Mouse (Mus musculus) forebrain, embryonic 15.5 days (tissue): Measurements from ENCODE around the gene Top2b. TPM values are rescaled to one million over a fixed set of nuclear protein-coding genes. Genes with fewer than 3 reads are reported as not detected.

Experiments used
- ATAC-seq: fragments of 200-750 bp; cut with Nextera tagmentation; replicated peaks from 2 replicates; pipeline ENCODE4 v1.8.0; 2017; ENCODE audit warnings: mild to moderate bottlenecking, moderate TSS enrichment, moderate library complexity
- H3K27ac ChIP-seq: fragments of 300-500 bp; sonication (generic); replicated peaks from 2 replicates; pipeline ENCODE4 v1.5.1; 2015; ENCODE audit warnings: mild to moderate bottlenecking, inconsistent platforms
- H3K27me3 ChIP-seq: fragments of 300-500 bp; sonication (generic); 2 replicates; pipeline ENCODE4 v1.6.1; 2015; ENCODE audit warnings: inconsistent platforms
- H3K36me3 ChIP-seq: fragments of 300-500 bp; sonication (generic); 2 replicates; pipeline ENCODE4 v1.6.1; 2015; ENCODE audit warnings: mild to moderate bottlenecking, inconsistent platforms
- H3K4me1 ChIP-seq: fragments of 300-500 bp; sonication (generic); 2 replicates; pipeline ENCODE4 v1.6.1; 2015; ENCODE audit warnings: inconsistent platforms
- H3K4me2 ChIP-seq: fragments of 300-500 bp; sonication (generic); replicated peaks from 2 replicates; pipeline ENCODE4 v1.6.1; 2015; ENCODE audit warnings: mild to moderate bottlenecking, inconsistent platforms
- H3K4me3 ChIP-seq: fragments of 300-500 bp; sonication (generic); 2 replicates; pipeline ENCODE4 v1.5.1; 2015; ENCODE audit warnings: mild to moderate bottlenecking, inconsistent platforms
- H3K9ac ChIP-seq: fragments of 300-500 bp; sonication (generic); replicated peaks from 2 replicates; pipeline ENCODE4 v1.6.1; 2015; ENCODE audit warnings: mild to moderate bottlenecking, inconsistent platforms
- H3K9me3 ChIP-seq: fragments of 300-500 bp; sonication (generic); 2 replicates; pipeline ENCODE4 v1.6.1; 2016; ENCODE audit warnings: inconsistent platforms
- WGBS: fragments of 180-500 bp; shearing (Covaris S2); methylation state at CpG from one replicate; pipeline ENCODE4 v1.1.7; 2015; ENCODE audit warnings: mixed read lengths; 5-methylcytosine and 5-hydroxymethylcytosine counted together
- polyA plus RNA-seq: library from polyadenylated mRNA; unstranded; fragments of >200 nt; fragmentation: Nextera tagmentation; extraction: Ambion mirVana; gene quantifications from 2 replicates; pipeline ENCODE4 v1.2.1, GENCODE M21; 2015

The Top2b gene
- 113 and 124 TPM in 2 replicates for polyA plus RNA-seq

GRCm38 (mm10) chr14:16364878-16365337 lies at the start of gene Top2b:
Top2b (plus strand) TSS chr14:16365179.
- no peaks in the 10 kb centered on the region for H3K27me3 ChIP-seq
- no peaks in the 10 kb centered on the region for H3K36me3 ChIP-seq
- no peaks in the 10 kb centered on the region for H3K9me3 ChIP-seq
- peaks cover 33% of the 10 kb centered on the region for H3K4me1 ChIP-seq
- WGBS = under 1% methylated on average over 32 of the region's 32 CpGs
- peak within 1 kb of the TSS; percentile 78 for H3K4me2 ChIP-seq
- H3K4me3 ChIP-seq = peak within 1 kb of the TSS; percentile 94
- H3K27ac ChIP-seq = peak within 1 kb of the TSS; percentile 99
- peak; percentile 99 for ATAC-seq
- H3K9ac ChIP-seq = peak within 1 kb of the TSS; percentile 95

- H3K27me3 ChIP-seq = no peaks in the 10 kb centered on the region
- H3K36me3 ChIP-seq = no peaks in the 10 kb centered on the region
- H3K27ac ChIP-seq = no peak overlapping the region
- H3K4me3 ChIP-seq = no peak overlapping the region
- ATAC-seq = no peak
- WGBS = 66% methylated on average over 1 of the region's 1 CpGs
- H3K4me1 ChIP-seq = peaks cover 4% of the 10 kb centered on the region; the same call in 1 of the 2 replicates
- H3K9me3 ChIP-seq = no peaks in the 10 kb centered on the region
- H3K9ac ChIP-seq = no peak overlapping the region
- H3K4me2 ChIP-seq = no peak overlapping the region
Observed at GRCm38 (mm10) chr14:16316715-16317114, 48.3 kb upstream of the Top2b start.

- no peaks in the 10 kb centered on the region for H3K36me3 ChIP-seq
- H3K9ac ChIP-seq = no peak overlapping the region
- no peak for ATAC-seq
- no peak overlapping the region for H3K4me2 ChIP-seq
- no peaks in the 10 kb centered on the region for H3K27me3 ChIP-seq
- H3K4me3 ChIP-seq = no peak overlapping the region
- 86% methylated on average over 2 of the region's 2 CpGs for WGBS
- no peaks in the 10 kb centered on the region for H3K4me1 ChIP-seq
- no peak overlapping the region for H3K27ac ChIP-seq
- no peaks in the 10 kb centered on the region for H3K9me3 ChIP-seq
Observed at GRCm38 (mm10) chr14:16319818-16320217, 45.2 kb upstream of the Top2b start.

- no peaks in the 10 kb centered on the region for H3K4me1 ChIP-seq
- whole genome bisulfite sequencing = 79% methylated on average over 4 of the region's 4 CpGs
Observed at GRCm38 (mm10) chr14:16324394-16324793, 40.6 kb upstream of the Top2b start.

GRCm38 (mm10) chr14:16325208-16325607 lies 39.8 kb upstream of the Top2b start:
- no peaks in the 10 kb centered on the region for H3K4me1 ChIP-seq
- no peak overlapping the region for H3K4me2 ChIP-seq
- H3K9me3 ChIP-seq = no peaks in the 10 kb centered on the region
- H3K27ac ChIP-seq = no peak overlapping the region
- no peak overlapping the region for H3K9ac ChIP-seq
- 50% methylated on average over 1 of the region's 1 CpGs for WGBS
- no peak for ATAC-seq
- H3K27me3 ChIP-seq = no peaks in the 10 kb centered on the region
- no peaks in the 10 kb centered on the region for H3K36me3 ChIP-seq
- no peak overlapping the region for H3K4me3 ChIP-seq

More at GRCm38 (mm10) chr14:16324394-16324793, 40.6 kb upstream of the Top2b start:
- no peak overlapping the region for H3K9ac ChIP-seq
- no peak overlapping the region for H3K4me3 ChIP-seq
- H3K27ac ChIP-seq = no peak overlapping the region
- H3K9me3 ChIP-seq = no peaks in the 10 kb centered on the region
- ATAC-seq = no peak
- H3K27me3 ChIP-seq = no peaks in the 10 kb centered on the region
- H3K4me2 ChIP-seq = no peak overlapping the region
- H3K36me3 ChIP-seq = no peaks in the 10 kb centered on the region

GRCm38 (mm10) chr14:16328531-16328930 lies 36.4 kb upstream of the Top2b start:
- no peak for ATAC-seq
- no peaks in the 10 kb centered on the region for H3K27me3 ChIP-seq
- WGBS = 4% methylated on average over 2 of the region's 2 CpGs
- H3K4me3 ChIP-seq = no peak overlapping the region
- H3K9me3 ChIP-seq = no peaks in the 10 kb centered on the region
- H3K36me3 ChIP-seq = no peaks in the 10 kb centered on the region
- H3K4me1 ChIP-seq = no peaks in the 10 kb centered on the region
- no peak overlapping the region for H3K4me2 ChIP-seq
- no peak overlapping the region for H3K27ac ChIP-seq
- no peak overlapping the region for H3K9ac ChIP-seq

GRCm38 (mm10) chr14:16328959-16329480 lies 36.0 kb upstream of the Top2b start:
- Histone ChIP-seq H3K9me3 (no peaks in the 10 kb centered on the region), H3K9ac (no peak overlapping the region), H3K36me3 (no peaks in the 10 kb centered on the region), H3K4me3 (no peak overlapping the region), H3K27ac (no peak overlapping the region), H3K4me1 (no peaks in the 10 kb centered on the region), H3K27me3 (no peaks in the 10 kb centered on the region), H3K4me2 (no peak overlapping the region)
- 12% methylated on average over 5 of the region's 5 CpGs for WGBS
- no peak for ATAC-seq

GRCm38 (mm10) chr14:16329756-16330155 lies 35.2 kb upstream of the Top2b start:
- Histone ChIP-seq H3K4me1 (no peaks in the 10 kb centered on the region), H3K36me3 (no peaks in the 10 kb centered on the region), H3K9ac (no peak overlapping the region), H3K4me2 (no peak overlapping the region), H3K4me3 (no peak overlapping the region), H3K27ac (no peak overlapping the region), H3K27me3 (no peaks in the 10 kb centered on the region), H3K9me3 (no peaks in the 10 kb centered on the region)
- 74% methylated on average over 3 of the region's 3 CpGs for WGBS
- no peak for ATAC-seq

GRCm38 (mm10) chr14:16334260-16334659 lies 30.7 kb upstream of the Top2b start:
- no peaks in the 10 kb centered on the region for H3K9me3 ChIP-seq
- no peak overlapping the region for H3K27ac ChIP-seq
- WGBS = 88% methylated on average over 3 of the region's 3 CpGs
- ATAC-seq = 0 out of 2 replicates have a peak, but pooled peaks have one; percentile 48
- H3K4me2 ChIP-seq = no peak overlapping the region
- no peaks in the 10 kb centered on the region for H3K36me3 ChIP-seq
- H3K4me3 ChIP-seq = no peak overlapping the region
- H3K27me3 ChIP-seq = no peaks in the 10 kb centered on the region
- H3K9ac ChIP-seq = no peak overlapping the region
- no peaks in the 10 kb centered on the region for H3K4me1 ChIP-seq

- Histone ChIP-seq H3K4me1 (no peaks in the 10 kb centered on the region), H3K9me3 (no peaks in the 10 kb centered on the region), H3K36me3 (no peaks in the 10 kb centered on the region), H3K27me3 (no peaks in the 10 kb centered on the region), H3K4me2 (no peak overlapping the region), H3K4me3 (no peak overlapping the region), H3K9ac (no peak overlapping the region), H3K27ac (no peak overlapping the region)
- ATAC-seq = no peak
- WGBS = 72% methylated on average over 3 of the region's 3 CpGs
Observed at GRCm38 (mm10) chr14:16335835-16336417, 29.1 kb upstream of the Top2b start.

- Histone ChIP-seq H3K9me3 (no peaks in the 10 kb centered on the region), H3K4me3 (no peak overlapping the region), H3K27ac (no peak overlapping the region), H3K27me3 (no peaks in the 10 kb centered on the region), H3K4me1 (no peaks in the 10 kb centered on the region), H3K36me3 (no peaks in the 10 kb centered on the region), H3K4me2 (no peak overlapping the region), H3K9ac (no peak overlapping the region)
- 74% methylated on average over 9 of the region's 9 CpGs for WGBS
- no peak for ATAC-seq
Observed at GRCm38 (mm10) chr14:16347505-16347904, 17.5 kb upstream of the Top2b start.

- Histone ChIP-seq H3K9me3 (no peaks in the 10 kb centered on the region), H3K4me3 (no peak overlapping the region), H3K27ac (no peak overlapping the region), H3K4me1 (peaks cover 8% of the 10 kb centered on the region), H3K9ac (no peak overlapping the region), H3K4me2 (no peak overlapping the region), H3K27me3 (no peaks in the 10 kb centered on the region), H3K36me3 (no peaks in the 10 kb centered on the region)
- WGBS = 88% methylated on average over 1 of the region's 1 CpGs
- no peak for ATAC-seq
Observed at GRCm38 (mm10) chr14:16359704-16360103, 5.3 kb upstream of the Top2b start.
